Mouse (Mus musculus): Measurements from ENCODE around the gene Prkar2a.
A peak's percentile ranks its signal among the peaks of the same experiment; 100 is the strongest.

Prkar2a gene

GRCm38 (mm10) chr9:108692226-108693041 lies 3.3 kb downstream of the Prkar2a start:
- peak; percentile 55 for DNase-seq (ENCODE audit: low spot score)

GRCm38 (mm10) chr9:108693946-108694345 lies 4.8 kb downstream of the Prkar2a start:
- no peak for DNase-seq (ENCODE audit: low spot score)

- DNase-seq (ENCODE audit: low spot score) = no peak
Observed at GRCm38 (mm10) chr9:108694533-108694932, 5.4 kb downstream of the Prkar2a start.

- DNase-seq (ENCODE audit: low spot score) = no peak
Observed at GRCm38 (mm10) chr9:108702476-108702875, 13.4 kb downstream of the Prkar2a start.

- no peak for DNase-seq (ENCODE audit: low spot score)
Observed at GRCm38 (mm10) chr9:108703373-108704110, 14.4 kb downstream of the Prkar2a start.

- DNase-seq (ENCODE audit: low spot score) = no peak
Observed at GRCm38 (mm10) chr9:108704591-108704990, 15.5 kb downstream of the Prkar2a start.

GRCm38 (mm10) chr9:108707212-108707611 lies 18.1 kb downstream of the Prkar2a start:
- no peak for DNase-seq (ENCODE audit: low spot score)

- no peak for DNase-seq (ENCODE audit: low spot score)
Observed at GRCm38 (mm10) chr9:108708833-108709232, 19.7 kb downstream of the Prkar2a start.

- DNase-seq (ENCODE audit: low spot score) = no peak
Observed at GRCm38 (mm10) chr9:108710767-108711166, 21.7 kb downstream of the Prkar2a start.

GRCm38 (mm10) chr9:108716199-108716598 lies 27.1 kb downstream of the Prkar2a start:
- no peak for DNase-seq (ENCODE audit: low spot score)

GRCm38 (mm10) chr9:108723751-108724150 lies 34.6 kb downstream of the Prkar2a start:
- no peak for DNase-seq (ENCODE audit: low spot score)

GRCm38 (mm10) chr9:108726116-108726515 lies 37.0 kb downstream of the Prkar2a start:
- no peak for DNase-seq (ENCODE audit: low spot score)

- DNase-seq (ENCODE audit: low spot score) = no peak
Observed at GRCm38 (mm10) chr9:108729050-108729449, 39.9 kb downstream of the Prkar2a start.

GRCm38 (mm10) chr9:108732462-108732861 lies 43.3 kb downstream of the Prkar2a start:
- DNase-seq (ENCODE audit: low spot score) = no peak

GRCm38 (mm10) chr9:108734626-108735025 lies 45.5 kb downstream of the Prkar2a start:
- DNase-seq (ENCODE audit: low spot score) = no peak

- no peak for DNase-seq (ENCODE audit: low spot score)
Observed at GRCm38 (mm10) chr9:108739239-108739638, 50.1 kb downstream of the Prkar2a start.

GRCm38 (mm10) chr9:108740062-108740461 lies 50.9 kb downstream of the Prkar2a start:
- no peak for DNase-seq (ENCODE audit: low spot score)

GRCm38 (mm10) chr9:108742048-108742447 lies 52.9 kb downstream of the Prkar2a start:
- DNase-seq (ENCODE audit: low spot score) = no peak

- no peak for DNase-seq (ENCODE audit: low spot score)
Observed at GRCm38 (mm10) chr9:108746876-108747499, 57.9 kb downstream of the Prkar2a start.

- DNase-seq (ENCODE audit: low spot score) = no peak
Observed at GRCm38 (mm10) chr9:108747694-108748093, 58.6 kb downstream of the Prkar2a start.

- no peak for DNase-seq (ENCODE audit: low spot score)
Observed at GRCm38 (mm10) chr9:108748600-108749183, 59.6 kb downstream of the Prkar2a start.

GRCm38 (mm10) chr9:108750616-108751015 lies 61.5 kb downstream of the Prkar2a start:
- no peak for DNase-seq (ENCODE audit: low spot score)
